Mouse (Mus musculus) MEL (cell line): ENCODE data around the gene Mfap3. TPM values are rescaled to one million over a fixed set of nuclear protein-coding genes. Genes with fewer than 3 reads are reported as not detected.

Experiments used
- DNase-seq: peaks from one replicate; pipeline ENCODE4 v3.0.0; 2011; ENCODE audit warnings: low read depth, low spot score
- H3K27ac ChIP-seq: 2 replicates; pipeline ENCODE4 v1.5.1; 2012; ENCODE audit warnings: low read depth, mild to moderate bottlenecking, control low read depth, low read length, moderate library complexity; ENCODE audit not compliant: control insufficient read depth
- H3K27me3 ChIP-seq, 2 experiments: fragments of 150-350 bp in 1 of 2; sonication (generic) in 1 of 2; 2 replicates each; pipeline ENCODE4 v1.6.1; 2012; ENCODE audit warnings: low read length in 2 of 2, mild to moderate bottlenecking in 2 of 2, improper control_type of control experiment in 1 of 2, moderate library complexity in 1 of 2; ENCODE audit not compliant: insufficient read depth in 2 of 2, control insufficient read depth in 1 of 2
- H3K36me3 ChIP-seq, 2 experiments: 2 replicates each; pipeline ENCODE4 v1.6.1; 2012 to 2014; ENCODE audit warnings: low read length in 2 of 2, improper control_type of control experiment in 1 of 2, inconsistent platforms in 1 of 2, mild to moderate bottlenecking in 1 of 2; ENCODE audit not compliant: insufficient read depth in 2 of 2, control insufficient read depth in 1 of 2
- H3K4me1 ChIP-seq, 2 experiments: fragments of 150-350 bp in 1 of 2; sonication (generic) in 1 of 2; 2 replicates each; pipeline ENCODE4 v1.6.1; 2012; ENCODE audit warnings: low read length in 2 of 2, improper control_type of control experiment in 1 of 2, mild to moderate bottlenecking in 1 of 2; ENCODE audit not compliant: insufficient read depth in 2 of 2, control insufficient read depth in 1 of 2
- H3K4me3 ChIP-seq, 2 experiments: fragments of 150-350 bp in 1 of 2; sonication (generic) in 1 of 2; 2 replicates each; pipeline ENCODE4 v1.5.1; 2012; ENCODE audit warnings: low read depth in 2 of 2, low read length in 2 of 2, mild to moderate bottlenecking in 2 of 2, moderate library complexity in 2 of 2, control low read depth in 1 of 2, improper control_type of control experiment in 1 of 2; ENCODE audit not compliant: control insufficient read depth in 1 of 2, insufficient read depth in 1 of 2
- H3K79me2 ChIP-seq: 2 replicates; pipeline ENCODE4 v1.6.1; 2012; ENCODE audit warnings: mild to moderate bottlenecking, low read length, moderate library complexity; ENCODE audit not compliant: control insufficient read depth, poor library complexity, insufficient read depth
- H3K9ac ChIP-seq: 2 replicates; pipeline ENCODE4 v1.6.1; 2012; ENCODE audit warnings: low read depth, mild to moderate bottlenecking, control low read depth, low read length, moderate library complexity; ENCODE audit not compliant: control insufficient read depth, poor library complexity, severe bottlenecking
- H3K9me3 ChIP-seq: fragments of 150-350 bp; sonication (generic); replicated peaks from 2 replicates; pipeline ENCODE4 v1.6.1; 2012; ENCODE audit warnings: mild to moderate bottlenecking, low read length, improper control_type of control experiment, moderate library complexity; ENCODE audit not compliant: insufficient read depth
- CHD1 ChIP-seq: IDR thresholded peaks from 2 replicates; pipeline ENCODE4 v1.6.1; 2012; ENCODE audit warnings: low read depth, mild to moderate bottlenecking, inconsistent platforms, low read length, improper control_type of control experiment
- GABPA ChIP-seq: IDR thresholded peaks from 2 replicates; pipeline ENCODE4 v1.6.1; 2012; ENCODE audit warnings: low read depth, mild to moderate bottlenecking, inconsistent platforms, low read length, improper control_type of control experiment, moderate library complexity
- MAFK ChIP-seq: IDR thresholded peaks from 2 replicates; pipeline ENCODE4 v1.6.1; 2011; ENCODE audit warnings: low read depth, mild to moderate bottlenecking, low read length, improper control_type of control experiment, borderline replicate concordance
- MAZ ChIP-seq: IDR thresholded peaks from 2 replicates; pipeline ENCODE4 v1.6.1; 2012; ENCODE audit warnings: low read depth, mild to moderate bottlenecking, inconsistent platforms, low read length, improper control_type of control experiment
- MXI1 ChIP-seq: IDR thresholded peaks from 2 replicates; pipeline ENCODE4 v1.6.1; 2011; ENCODE audit warnings: mild to moderate bottlenecking, low read depth, low read length, improper control_type of control experiment
- NRF1 ChIP-seq: IDR thresholded peaks from 2 replicates; pipeline ENCODE4 v1.6.1; 2014; ENCODE audit warnings: low read depth, mild to moderate bottlenecking, inconsistent platforms, low read length, improper control_type of control experiment, moderate library complexity; ENCODE audit not compliant: poor library complexity, insufficient read depth, severe bottlenecking
- POLR2AphosphoS2 ChIP-seq: IDR thresholded peaks from 2 replicates; pipeline ENCODE4 v1.6.1; 2011; ENCODE audit warnings: low read length, improper control_type of control experiment
- POLR2AphosphoS5 ChIP-seq: IDR thresholded peaks from 2 replicates; pipeline ENCODE4 v1.6.1; 2012; ENCODE audit warnings: low read depth, borderline replicate concordance, mild to moderate bottlenecking, inconsistent platforms, low read length, moderate library complexity, mixed read lengths
- SMC3 ChIP-seq: IDR thresholded peaks from 2 replicates; pipeline ENCODE4 v1.6.1; 2011; ENCODE audit warnings: low read depth, low read length, improper control_type of control experiment
- TBP ChIP-seq: IDR thresholded peaks from 2 replicates; pipeline ENCODE4 v1.8.0; 2011; ENCODE audit warnings: low read depth, low read length, improper control_type of control experiment
- TCF12 ChIP-seq: IDR thresholded peaks from 2 replicates; pipeline ENCODE4 v1.6.1; 2014; ENCODE audit warnings: low read depth, mild to moderate bottlenecking, inconsistent platforms, low read length, improper control_type of control experiment, moderate library complexity
- ZC3H11A ChIP-seq: IDR thresholded peaks from 2 replicates; pipeline ENCODE4 v1.6.1; 2012; ENCODE audit warnings: low read depth, mild to moderate bottlenecking, inconsistent platforms, low read length, improper control_type of control experiment
- polyA plus RNA-seq, 2 experiments: library from polyadenylated mRNA; stranded (reverse) in 1 of 2; unstranded in 1 of 2; fragments of >175 nt in 1 of 2; fragments of >200 nt in 1 of 2; gene quantifications; 2 replicates each; pipeline versions ENCODE4 v1.2.1 to v1.2.4; 2012; ENCODE audit warnings: low replicate concordance in 2 of 2, low read depth in 1 of 2; ENCODE audit not compliant: insufficient read length in 2 of 2, insufficient read depth in 1 of 2, missing spikeins in 1 of 2
- total RNA-seq: library from RNA; depleted of rRNA; stranded (reverse); fragments of 300-350 nt; gene quantifications from 2 replicates; pipeline ENCODE4 v1.2.3, GENCODE M21; 2012

Gene Mfap3
- total and polyA plus RNA-seq, 3 experiments, result 21.2 to 22.7 TPM; not detected in 1

DNA sequence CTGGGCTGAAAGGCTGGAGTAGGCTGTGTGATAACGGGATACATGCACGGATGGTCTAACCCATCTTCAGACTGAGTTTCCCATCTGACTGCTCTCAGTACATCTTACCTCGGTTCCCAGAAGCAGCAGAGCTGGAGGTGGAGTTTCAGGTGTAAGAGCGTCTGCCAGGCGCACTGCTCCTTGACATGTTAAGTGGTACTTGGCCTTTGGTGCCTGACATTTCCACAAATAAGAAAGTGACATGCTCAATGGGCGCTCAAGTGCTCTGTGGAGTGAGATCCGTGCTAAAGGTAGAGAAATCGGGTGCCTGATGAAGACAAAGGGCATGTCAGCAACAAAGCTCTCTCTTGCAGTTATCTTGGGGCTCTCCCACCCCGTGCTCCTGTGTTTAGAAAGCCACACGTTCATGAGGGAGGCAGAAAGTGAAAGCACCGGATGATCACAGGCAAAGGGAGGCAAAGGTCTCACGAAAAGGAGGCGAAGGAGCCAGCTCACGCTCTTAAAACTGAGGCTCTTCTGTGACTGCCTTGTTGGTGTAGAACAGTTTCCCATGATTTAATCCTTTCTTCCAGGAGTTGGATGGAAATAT, 55.3 kb downstream of the Mfap3 start:
- no peaks in the 10 kb centered on the region for H3K9me3 ChIP-seq
- TF ChIP-seq POLR2AphosphoS2 (no peak), NRF1 (no peak), MXI1 (no peak), SMC3 (no peak)
- H3K27me3 ChIP-seq, result no peaks in the 10 kb centered on the region
- no peak for DNase-seq
- H3K36me3 ChIP-seq, result peaks cover 0 to 13% of the 10 kb centered on the region in 2 experiments; a peak in 2 of 4 replicates
- H3K79me2 ChIP-seq, result 0 out of 2 replicates have a peak, but pooled peaks cover 1% of the 10 kb centered on the region
- no peak overlapping the region for H3K4me3 ChIP-seq
- peaks cover 2 to 10% of the 10 kb centered on the region in 2 experiments; a peak in 3 of 4 replicates for H3K4me1 ChIP-seq
- no peak overlapping the region for H3K9ac ChIP-seq
- H3K27ac ChIP-seq, result no peak overlapping the region

DNA sequence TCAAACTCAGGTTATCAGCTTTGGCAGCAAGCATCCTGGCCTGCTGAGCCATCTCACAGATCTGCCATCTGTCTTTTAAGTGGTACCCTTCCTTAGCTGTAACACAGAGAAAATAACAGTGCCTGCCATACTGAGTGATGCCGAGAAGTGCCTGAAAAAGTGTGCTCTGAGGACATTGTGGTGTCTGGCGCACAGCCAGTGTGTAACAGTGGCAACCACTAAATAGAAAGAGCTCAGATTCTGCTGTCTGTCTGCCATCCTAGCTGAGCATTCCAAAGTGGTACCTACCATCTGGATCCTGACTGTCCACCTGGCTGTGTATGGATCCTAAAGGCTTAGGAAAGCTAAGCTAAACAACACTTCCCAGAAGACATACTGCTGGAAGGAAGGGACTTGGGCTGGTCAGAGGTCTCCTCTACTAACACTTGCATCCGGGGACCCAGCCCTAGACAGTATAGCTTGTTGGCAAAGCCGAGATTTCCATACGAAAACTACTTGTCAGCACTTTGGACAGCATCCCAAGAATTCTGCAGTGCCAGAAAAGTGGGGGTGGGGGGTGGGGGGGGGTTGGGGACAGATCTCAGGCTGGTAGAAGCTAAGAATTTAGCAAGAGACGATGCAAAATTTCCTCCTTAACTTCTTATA, 58.5 kb downstream of the Mfap3 start:
- Histone ChIP-seq H3K27me3 (no peaks in the 10 kb centered on the region), H3K9ac (no peak overlapping the region), H3K4me1 (peaks cover 0 to 3% of the 10 kb centered on the region in 2 experiments; a peak in 3 of 4 replicates), H3K27ac (no peak overlapping the region), H3K4me3 (no peak overlapping the region), H3K36me3 (peaks cover 0 to 2% of the 10 kb centered on the region in 2 experiments; a peak in 1 of 4 replicates), H3K9me3 (no peaks in the 10 kb centered on the region), H3K79me2 (0 out of 2 replicates have a peak, but pooled peaks cover under 1% of the 10 kb centered on the region)
- peak; percentile 63 for DNase-seq
- TF ChIP-seq TCF12 (no peak), POLR2AphosphoS5 (no peak), CHD1 (no peak), GABPA (no peak), MAFK (no peak), TBP (no peak), ZC3H11A (no peak), MAZ (no peak)
